In genomic region chr10:81089216-81089615, GRCm38 (mm10) we compare ENCODE assay signal across 10 mouse cellular contexts. TPM values are rescaled to one million over a fixed set of nuclear protein-coding genes. Genes with fewer than 3 reads are reported as not detected.
DNase-seq lines count a peak whose midpoint lies in the region; ATAC-seq and TF ChIP-seq lines count a peak whose summit lies in the region.
"Had no signal": no experiment of that assay in that cellular context is flagged by ENCODE, and none has a peak within 500 bp of the region (broad histone marks: within the 10 kb centered on the region; RNA-seq: fewer than 3 reads in every experiment).

No protein-coding gene starts in this region.

- H3K9me3 ChIP-seq in kidney, postnatal 0 days (replicated peaks; ENCODE audit: low read length) = no peaks in the 10 kb centered on the region
- no peaks in the 10 kb centered on the region for H3K9me3 ChIP-seq in embryonic facial prominence, embryonic 13.5 days
- H3K9me3 ChIP-seq in intestine, postnatal 0 days (ENCODE audit: control insufficient read depth) = no peaks in the 10 kb centered on the region

- H3K36me3 ChIP-seq in kidney, postnatal 0 days (ENCODE audit: insufficient read depth, low read length) = no peaks in the 10 kb centered on the region
- H3K36me3 ChIP-seq in embryonic facial prominence, embryonic 13.5 days = no peaks in the 10 kb centered on the region
- H3K36me3 ChIP-seq in intestine, postnatal 0 days (ENCODE audit: control insufficient read depth, insufficient read depth) = peaks cover 24% of the 10 kb centered on the region

- no peak overlapping the region for H3K9ac ChIP-seq in kidney, postnatal 0 days (ENCODE audit: low read depth, low read length)
- no peak overlapping the region for H3K9ac ChIP-seq in embryonic facial prominence, embryonic 13.5 days
- 0 out of 2 replicates have a peak overlapping the region, but pooled peaks have one; percentile 27 for H3K9ac ChIP-seq in intestine, postnatal 0 days (ENCODE audit: low read depth, low read length)

- WGBS in kidney, postnatal 0 days = 61% methylated on average over 2 of the region's 2 CpGs
- WGBS in embryonic facial prominence, embryonic 13.5 days = 36% methylated on average over 2 of the region's 2 CpGs
- WGBS in intestine, postnatal 0 days = 44% methylated on average over 2 of the region's 2 CpGs

- H3K27ac ChIP-seq in kidney, postnatal 0 days = no peak overlapping the region
- peak overlapping the region; percentile 51; the same call in 1 of the 2 replicates for H3K27ac ChIP-seq in embryonic facial prominence, embryonic 13.5 days
- H3K27ac ChIP-seq in intestine, postnatal 0 days (ENCODE audit: low read depth, low read length) = no peak overlapping the region

- intact Hi-C loops in gastrocnemius, postnatal 14 days (cut with DNase I; ENCODE audit: low total_unique reads) = no loop called here

- H3K27me3 ChIP-seq in kidney, postnatal 0 days (ENCODE audit: insufficient read depth, low read length) = no peaks in the 10 kb centered on the region
- no peaks in the 10 kb centered on the region for H3K27me3 ChIP-seq in embryonic facial prominence, embryonic 13.5 days
- no peaks in the 10 kb centered on the region for H3K27me3 ChIP-seq in intestine, postnatal 0 days (replicated peaks; ENCODE audit: control insufficient read depth, insufficient read depth, low read length)

- no peak for ATAC-seq in kidney, postnatal 0 days (replicated peaks; ENCODE audit: low FRiP score, low read depth)
- ATAC-seq in embryonic facial prominence, embryonic 13.5 days (ENCODE audit: insufficient number of reproducible peaks, insufficient read depth, low FRiP score, low TSS enrichment, low read depth) = no peak
- no peak for ATAC-seq in intestine, postnatal 0 days

- TF ChIP-seq CTCF in kidney, postnatal 0 days (IDR thresholded peaks at IDR 0.05; ENCODE audit: low read depth) = no peak
- no peak for TF ChIP-seq CTCF in intestine, postnatal 0 days (IDR thresholded peaks at IDR 0.05; ENCODE audit: low read depth)

- H3K4me2 ChIP-seq in kidney, postnatal 0 days (ENCODE audit: low read length) = no peak overlapping the region
- H3K4me2 ChIP-seq in embryonic facial prominence, embryonic 13.5 days = no peak overlapping the region
- peak overlapping the region; percentile 56 for H3K4me2 ChIP-seq in intestine, postnatal 0 days (replicated peaks; ENCODE audit: low read depth)

- no peaks in the 10 kb centered on the region for H3K4me1 ChIP-seq in kidney, postnatal 0 days (replicated peaks; ENCODE audit: insufficient read depth, low read length)
- H3K4me1 ChIP-seq in embryonic facial prominence, embryonic 13.5 days = peaks cover 7% of the 10 kb centered on the region
- no peaks in the 10 kb centered on the region for H3K4me1 ChIP-seq in intestine, postnatal 0 days (replicated peaks; ENCODE audit: control insufficient read depth, insufficient read depth, low read length)

- H3K4me3 ChIP-seq in kidney, postnatal 0 days (replicated peaks; ENCODE audit: low read depth, low read length) = no peak overlapping the region
- H3K4me3 ChIP-seq in embryonic facial prominence, embryonic 13.5 days = no peak overlapping the region
- no peak overlapping the region for H3K4me3 ChIP-seq in intestine, postnatal 0 days (ENCODE audit: low read depth, low read length)
- H3K4me3 ChIP-seq: myocyte had no signal

- peak; percentile 31 for DNase-seq in kidney, postnatal 0 days (ENCODE audit: low spot score)
- no peak for DNase-seq in kidney, postnatal 10 days
- DNase-seq in NIH3T3 (ENCODE audit: low read depth) = peak; percentile 45
- no peak for DNase-seq in adrenal gland, postnatal 25 days
- DNase-seq in urinary bladder, postnatal 10 days (ENCODE audit: low spot score) = no peak
- no peak for DNase-seq in gastrocnemius, postnatal 14 days
- DNase-seq: cerebellum, adult 9-11 months had no signal

RNA-seq across cellular contexts. Expression of gene Creb3l3, which starts 9.5 kb away (rescaled TPM):
- 0.29 and 0.36 TPM in 2 replicates for polyA plus RNA-seq in kidney, postnatal 0 days (2015; fragmentation: Nextera tagmentation; extraction: Ambion mirVana)
- polyA plus RNA-seq in embryonic facial prominence, embryonic 13.5 days (2015; fragmentation: Nextera tagmentation; extraction: Ambion mirVana) = 0.53 and 1.5 TPM in 2 replicates
- polyA plus RNA-seq in intestine, postnatal 0 days (2015; fragmentation: Nextera tagmentation; extraction: Ambion mirVana) = 385 and 396 TPM in 2 replicates
- total RNA-seq in adrenal gland, postnatal 25 days (2021) = 1.6 and 2.7 TPM in 2 replicates
- 1 to 10 TPM in 1 of 2 experiments, under 1 TPM in 1; 0.53 to 1.1 TPM for total RNA-seq in gastrocnemius, postnatal 14 days (2021)

RNA-seq across cellular contexts. Expression of gene Map2k2, which starts 16.5 kb away (rescaled TPM):
- 162 and 166 TPM in 2 replicates for polyA plus RNA-seq in kidney, postnatal 0 days (2015; fragmentation: Nextera tagmentation; extraction: Ambion mirVana)
- 196 and 213 TPM in 2 replicates for polyA plus RNA-seq in embryonic facial prominence, embryonic 13.5 days (2015; fragmentation: Nextera tagmentation; extraction: Ambion mirVana)
- polyA plus RNA-seq in intestine, postnatal 0 days (2015; fragmentation: Nextera tagmentation; extraction: Ambion mirVana) = 258 and 259 TPM in 2 replicates
- 182 and 184 TPM in 2 replicates for total RNA-seq in adrenal gland, postnatal 25 days (2021)
- 100 to 1,000 TPM; 163 to 171 TPM for total RNA-seq in gastrocnemius, postnatal 14 days (2021)

RNA-seq across cellular contexts. Expression of gene Thop1, which starts 19.4 kb away (rescaled TPM):
- 30.6 and 34.2 TPM in 2 replicates for polyA plus RNA-seq in kidney, postnatal 0 days (2015; fragmentation: Nextera tagmentation; extraction: Ambion mirVana)
- 58.2 and 60.9 TPM in 2 replicates for polyA plus RNA-seq in embryonic facial prominence, embryonic 13.5 days (2015; fragmentation: Nextera tagmentation; extraction: Ambion mirVana)
- 11.6 and 12.0 TPM in 2 replicates for polyA plus RNA-seq in intestine, postnatal 0 days (2015; fragmentation: Nextera tagmentation; extraction: Ambion mirVana)
- 54.3 and 80.2 TPM in 2 replicates for total RNA-seq in adrenal gland, postnatal 25 days (2021)
- total RNA-seq in gastrocnemius, postnatal 14 days (2021) = 10 to 100 TPM; 22.4 to 23.0 TPM

RNA-seq across cellular contexts. Expression of gene Sgta, which starts 29.2 kb away (rescaled TPM):
- polyA plus RNA-seq in kidney, postnatal 0 days (2015; fragmentation: Nextera tagmentation; extraction: Ambion mirVana) = 161 and 168 TPM in 2 replicates
- polyA plus RNA-seq in embryonic facial prominence, embryonic 13.5 days (2015; fragmentation: Nextera tagmentation; extraction: Ambion mirVana) = 218 and 222 TPM in 2 replicates
- polyA plus RNA-seq in intestine, postnatal 0 days (2015; fragmentation: Nextera tagmentation; extraction: Ambion mirVana) = 119 and 124 TPM in 2 replicates
- 198 and 223 TPM in 2 replicates for total RNA-seq in adrenal gland, postnatal 25 days (2021)
- total RNA-seq in gastrocnemius, postnatal 14 days (2021) = 10 to 100 TPM; 78.6 to 79.9 TPM

RNA-seq across cellular contexts. Expression of gene Zbtb7a, which starts 45.8 kb away (rescaled TPM):
- 33.7 and 37.4 TPM in 2 replicates for polyA plus RNA-seq in kidney, postnatal 0 days (2015; fragmentation: Nextera tagmentation; extraction: Ambion mirVana)
- polyA plus RNA-seq in embryonic facial prominence, embryonic 13.5 days (2015; fragmentation: Nextera tagmentation; extraction: Ambion mirVana) = 27.0 and 27.9 TPM in 2 replicates
- 54.1 and 67.6 TPM in 2 replicates for polyA plus RNA-seq in intestine, postnatal 0 days (2015; fragmentation: Nextera tagmentation; extraction: Ambion mirVana)
- total RNA-seq in adrenal gland, postnatal 25 days (2021) = 72.8 and 96.8 TPM in 2 replicates
- 10 to 100 TPM; 28.2 to 30.1 TPM for total RNA-seq in gastrocnemius, postnatal 14 days (2021)

Comparison
In these comparisons a context has a peak if more than half of its experiments do, and no peak if none do; other contexts are left out.
1. DNase-seq: peak in kidney, postnatal 0 days (single experiment) and NIH3T3 (single experiment); none in kidney, postnatal 10 days (single experiment), adrenal gland, postnatal 25 days (single experiment), urinary bladder, postnatal 10 days (single experiment) and gastrocnemius, postnatal 14 days (single experiment).
2. RNA of gene Creb3l3, which starts 9.5 kb away (polyA plus RNA-seq): 385 to 396 TPM in intestine, postnatal 0 days; 0.53 to 1.5 TPM in embryonic facial prominence, embryonic 13.5 days and 0.29 to 0.36 TPM in kidney, postnatal 0 days; every median in the first group is over 100 times any median in the second.